Mouse (Mus musculus): ENCODE results near the gene Zbtb9.

Zbtb9 gene

GRCm38 (mm10) chr17:27040304-27041045 is 67.5 kb downstream of the Zbtb9 start:
- no peak for DNase-seq (ENCODE audit: low read depth)

- DNase-seq (ENCODE audit: low read depth), result peak; percentile 42
Measured at GRCm38 (mm10) chr17:27041046-27041786, 68.2 kb downstream of the Zbtb9 start.

- no peak for DNase-seq (ENCODE audit: low read depth)
Measured at GRCm38 (mm10) chr17:27041787-27042055, 68.8 kb downstream of the Zbtb9 start.

GRCm38 (mm10) chr17:27042840-27043239 is 69.9 kb downstream of the Zbtb9 start:
- DNase-seq (ENCODE audit: low read depth), result peak; percentile 47

- DNase-seq (ENCODE audit: low read depth), result no peak
Measured at GRCm38 (mm10) chr17:27045164-27045563, 72.2 kb downstream of the Zbtb9 start.

GRCm38 (mm10) chr17:27047762-27048444 is 74.9 kb downstream of the Zbtb9 start:
- peak; percentile 54 for DNase-seq (ENCODE audit: low read depth)

GRCm38 (mm10) chr17:27048445-27049239 is 75.7 kb downstream of the Zbtb9 start:
- DNase-seq (ENCODE audit: low read depth), result peak; percentile 54

GRCm38 (mm10) chr17:27050853-27051252 is 77.9 kb downstream of the Zbtb9 start:
- peak; percentile 9 for DNase-seq (ENCODE audit: low read depth)

GRCm38 (mm10) chr17:27051514-27051913 is 78.5 kb downstream of the Zbtb9 start:
- DNase-seq (ENCODE audit: low read depth), result peak; percentile 82

- DNase-seq (ENCODE audit: low read depth), result peak; percentile 98
Measured at GRCm38 (mm10) chr17:27056170-27056569, 83.2 kb downstream of the Zbtb9 start.

GRCm38 (mm10) chr17:27056812-27057516 is 84.0 kb downstream of the Zbtb9 start, which contains the start of gene Itpr3:
Gene Itpr3, plus strand, starts transcription at chr17:27057304.
- DNase-seq (ENCODE audit: low read depth), result peak; percentile 84

GRCm38 (mm10) chr17:27057517-27058055 is 84.6 kb downstream of the Zbtb9 start:
- DNase-seq (ENCODE audit: low read depth), result no peak
